Mouse (Mus musculus) layer of hippocampus, adult 11-12 months (tissue): ENCODE measurements at regions not wholly inside any gene's neighbourhood (a gene's known extent, or its start where the extent isn't known, plus 50 kb on each side); places are given as distances from the start of the nearest gene placed in this dataset.

ENCODE experiments used
- DNase-seq: peaks from one replicate; pipeline ENCODE4 v3.0.0; 2022; ENCODE audit warnings: low spot score

GRCm38 (mm10) chr17:89982904-89983303 is 72.7 kb upstream of the Gm10184 start:
- no peak for DNase-seq

DNA sequence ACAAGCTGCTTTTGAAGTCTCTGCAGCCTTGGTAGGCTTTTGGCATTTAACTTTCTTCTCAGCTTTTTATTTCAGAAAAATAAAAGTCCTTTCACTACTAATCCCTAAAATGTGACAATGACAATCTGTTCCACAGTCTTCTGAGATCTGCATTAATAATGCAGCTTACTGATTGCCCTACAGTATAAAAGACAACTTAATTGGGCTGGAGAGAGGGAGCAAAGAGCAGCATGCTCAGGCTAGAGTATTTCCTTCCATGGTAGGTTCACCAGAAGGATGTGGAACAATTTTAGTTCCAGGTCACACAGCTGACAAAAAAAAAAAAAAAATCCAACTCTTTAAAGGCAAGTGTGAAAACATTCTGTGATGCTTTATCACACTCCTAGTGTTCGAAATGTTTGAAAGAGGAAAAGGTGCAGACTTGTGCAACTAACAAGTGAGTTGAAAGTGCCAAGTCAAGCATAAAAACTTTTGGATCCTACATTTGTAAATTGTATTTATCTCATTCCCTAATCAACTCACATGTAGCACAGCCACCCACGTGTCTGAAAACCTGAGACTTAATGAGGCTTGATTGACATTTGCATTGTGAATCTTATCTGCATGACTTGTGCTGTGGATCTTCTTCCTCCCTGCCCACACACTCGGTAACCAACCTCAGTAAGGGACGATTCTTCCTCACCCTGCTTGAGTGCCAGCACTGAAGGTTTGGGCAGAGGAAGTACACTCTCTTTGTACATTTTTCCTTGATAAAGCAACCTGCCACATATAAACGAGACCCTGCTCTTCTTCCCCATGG is 69.0 kb upstream of the Gm10184 start:
- no peak for DNase-seq

- DNase-seq, result no peak
These were observed 52.8 kb upstream of the Gm10184 start for GRCm38 (mm10) chr17:89963000-89963399.

DNA sequence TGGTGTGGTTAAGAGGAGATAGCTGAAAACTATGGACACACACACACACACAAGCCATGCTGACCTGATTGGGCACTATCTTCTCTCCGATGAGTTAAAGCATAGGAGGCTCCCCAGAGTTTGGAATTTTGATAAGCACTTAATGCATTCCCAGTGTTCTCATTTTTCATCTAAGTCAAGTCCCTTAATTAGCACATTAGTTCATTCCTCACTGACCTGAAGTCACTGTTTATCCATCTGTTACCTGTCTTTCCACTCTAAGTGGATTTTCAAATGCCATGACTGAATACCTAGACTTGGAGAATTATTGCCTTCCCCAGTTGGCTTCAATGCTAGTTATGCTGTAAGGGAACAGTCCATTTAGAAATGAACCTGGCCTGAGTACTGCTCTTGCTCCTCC is 51.2 kb upstream of the Gm10184 start:
- DNase-seq, result no peak

DNA sequence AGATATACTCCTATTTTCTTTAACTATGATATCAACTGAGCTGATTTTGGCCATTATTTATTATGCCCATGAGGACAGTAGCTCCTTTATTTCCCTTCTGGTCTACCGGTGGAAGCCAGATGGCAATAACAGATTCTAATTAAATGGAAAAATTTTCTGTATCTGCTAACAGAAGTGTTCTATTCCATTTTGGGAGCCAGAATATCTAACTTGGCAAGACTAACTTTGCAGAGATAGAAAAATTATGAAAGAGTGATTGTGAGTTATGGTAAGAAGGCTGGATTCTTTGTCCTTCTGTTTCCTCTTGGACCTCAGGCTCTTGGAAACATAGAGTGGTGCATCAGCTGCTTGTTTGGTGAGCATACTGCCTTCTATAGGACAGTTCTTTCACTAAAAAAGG is 50.1 kb upstream of the Gm10184 start:
- DNase-seq, result peak; percentile 28
